In the genomic region with DNA sequence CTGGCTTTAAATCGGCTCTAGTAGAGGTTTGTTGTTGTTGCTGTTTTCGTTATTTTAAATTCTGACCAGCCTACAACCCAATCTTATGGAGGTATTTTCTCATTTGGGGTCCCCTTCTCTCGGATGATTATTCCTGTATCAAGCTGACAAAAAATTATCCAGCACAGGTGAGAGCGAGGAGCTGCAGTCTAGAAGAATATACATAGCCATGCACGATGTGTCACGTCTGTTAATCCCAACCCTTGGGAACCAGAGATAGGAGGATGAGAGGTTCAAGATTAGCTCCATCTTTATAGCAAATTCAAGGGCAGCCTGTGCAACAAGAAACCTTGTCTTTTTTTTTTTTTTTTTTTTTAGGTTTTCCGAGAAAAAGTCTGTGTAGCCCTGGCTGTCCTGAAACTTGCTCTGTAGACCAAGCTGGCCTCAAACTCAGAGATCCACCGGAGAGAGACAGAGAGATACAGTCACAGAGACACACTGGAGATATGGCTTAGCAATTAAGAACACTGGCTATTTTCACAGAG, we compare ENCODE assay signal across 7 mouse cellular contexts. TPM values are rescaled to one million over a fixed set of nuclear protein-coding genes. Genes with fewer than 3 reads are reported as not detected.
A peak's percentile ranks its signal among the peaks of the same experiment; 100 is the strongest.
DNase-seq lines count a peak whose midpoint lies in the region; ATAC-seq and TF ChIP-seq lines count a peak whose summit lies in the region.

No protein-coding gene starts in this region.

- H3K4me3 ChIP-seq in liver, adult 2 months (ENCODE audit: insufficient read depth, low read depth, low read length): peak overlapping the region; percentile 68
- peak overlapping the region; percentile 95 for H3K4me3 ChIP-seq in embryonic facial prominence, embryonic 15.5 days (replicated peaks)
- H3K4me3 ChIP-seq in intestine, postnatal 0 days (ENCODE audit: low read depth, low read length): peak overlapping the region; percentile 83
- peak overlapping the region; percentile 90 for H3K4me3 ChIP-seq in neural tube, embryonic 15.5 days (replicated peaks)

- 0 out of 2 replicates have a peak, but pooled peaks have one; percentile 27 for TF ChIP-seq POLR2A in liver, adult 2 months (IDR thresholded peaks at IDR 0.05; ENCODE audit: extremely low read depth, insufficient read depth, low read length)

- peaks cover 2% of the 10 kb centered on the region; the same call in 1 of the 2 replicates for H3K4me1 ChIP-seq in liver, adult 2 months (ENCODE audit: control insufficient read depth, insufficient read depth, low read length)
- peaks cover 8% of the 10 kb centered on the region for H3K4me1 ChIP-seq in embryonic facial prominence, embryonic 15.5 days
- H3K4me1 ChIP-seq in intestine, postnatal 0 days (replicated peaks; ENCODE audit: control insufficient read depth, insufficient read depth, low read length): 0 out of 2 replicates have a peak, but pooled peaks cover 2% of the 10 kb centered on the region
- H3K4me1 ChIP-seq in neural tube, embryonic 15.5 days: peaks cover 24% of the 10 kb centered on the region

- no peak for DNase-seq in liver, adult 2 months (ENCODE audit: extremely low read depth, low read depth, low spot score)
- DNase-seq in liver: no peak
- no peak for DNase-seq in adrenal gland, postnatal 4 days (ENCODE audit: low spot score in 2 of 2)
- no peak for DNase-seq in cerebellum, postnatal 25 days

- 7% methylated on average over 8 of the region's 8 CpGs for WGBS in liver, adult 2 months
- 10% methylated on average over 8 of the region's 8 CpGs for WGBS in embryonic facial prominence, embryonic 15.5 days
- WGBS in intestine, postnatal 0 days: 7% methylated on average over 8 of the region's 8 CpGs
- 15% methylated on average over 8 of the region's 8 CpGs for WGBS in neural tube, embryonic 15.5 days

- ATAC-seq in embryonic facial prominence, embryonic 15.5 days (ENCODE audit: insufficient number of reproducible peaks, low FRiP score, low TSS enrichment, low read depth): no peak
- no peak; the same call in 1 of the 2 replicates for ATAC-seq in intestine, postnatal 0 days
- peak; percentile 37 for ATAC-seq in neural tube, embryonic 15.5 days (ENCODE audit: low FRiP score)

- peak overlapping the region; percentile 19 for H3K9ac ChIP-seq in liver, adult 2 months (ENCODE audit: low read depth, low read length)
- peak overlapping the region; percentile 7; the same call in 1 of the 2 replicates for H3K9ac ChIP-seq in embryonic facial prominence, embryonic 15.5 days
- H3K9ac ChIP-seq in intestine, postnatal 0 days (ENCODE audit: low read depth, low read length): peak overlapping the region; percentile 80
- H3K9ac ChIP-seq in neural tube, embryonic 15.5 days (replicated peaks): peak overlapping the region; percentile 96

- H3K4me2 ChIP-seq in embryonic facial prominence, embryonic 15.5 days (replicated peaks): peak overlapping the region; percentile 52
- H3K4me2 ChIP-seq in intestine, postnatal 0 days (replicated peaks; ENCODE audit: low read depth): peak overlapping the region; percentile 74
- peak overlapping the region; percentile 57 for H3K4me2 ChIP-seq in neural tube, embryonic 15.5 days

- no peak for TF ChIP-seq CTCF in liver, adult 2 months (IDR thresholded peaks at IDR 0.05; ENCODE audit: low read depth, low read length)
- no peak for TF ChIP-seq CTCF in intestine, postnatal 0 days (IDR thresholded peaks at IDR 0.05; ENCODE audit: low read depth)

- no peak overlapping the region for H3K27ac ChIP-seq in liver, adult 2 months (replicated peaks; ENCODE audit: insufficient read depth, low read depth, low read length)
- H3K27ac ChIP-seq in embryonic facial prominence, embryonic 15.5 days (replicated peaks): no peak overlapping the region
- no peak overlapping the region for H3K27ac ChIP-seq in intestine, postnatal 0 days (ENCODE audit: low read depth, low read length)
- H3K27ac ChIP-seq in neural tube, embryonic 15.5 days (replicated peaks): peak overlapping the region; percentile 99

- H3K36me3 ChIP-seq in liver, adult 2 months (ENCODE audit: control insufficient read depth, insufficient read depth, low read length): no peaks in the 10 kb centered on the region
- H3K36me3 ChIP-seq in embryonic facial prominence, embryonic 15.5 days: peaks cover 7% of the 10 kb centered on the region; the same call in 1 of the 2 replicates
- no peaks in the 10 kb centered on the region for H3K36me3 ChIP-seq in intestine, postnatal 0 days (ENCODE audit: control insufficient read depth, insufficient read depth)
- H3K36me3 ChIP-seq in neural tube, embryonic 15.5 days: peaks cover 4% of the 10 kb centered on the region; the same call in 1 of the 2 replicates

- H3K27me3 ChIP-seq in liver, adult 2 months (ENCODE audit: control insufficient read depth, insufficient read depth, low read length): no peaks in the 10 kb centered on the region
- no peaks in the 10 kb centered on the region for H3K27me3 ChIP-seq in embryonic facial prominence, embryonic 15.5 days
- no peaks in the 10 kb centered on the region for H3K27me3 ChIP-seq in intestine, postnatal 0 days (replicated peaks; ENCODE audit: control insufficient read depth, insufficient read depth, low read length)
- peaks cover 3% of the 10 kb centered on the region; the same call in 1 of the 2 replicates for H3K27me3 ChIP-seq in neural tube, embryonic 15.5 days (replicated peaks)

- H3K9me3 ChIP-seq in embryonic facial prominence, embryonic 15.5 days (replicated peaks): no peaks in the 10 kb centered on the region
- H3K9me3 ChIP-seq in intestine, postnatal 0 days (ENCODE audit: control insufficient read depth): no peaks in the 10 kb centered on the region
- no peaks in the 10 kb centered on the region for H3K9me3 ChIP-seq in neural tube, embryonic 15.5 days (replicated peaks)

- H3K79me2 ChIP-seq in liver, adult 2 months (ENCODE audit: control insufficient read depth, insufficient read depth, low read length): peaks cover 3% of the 10 kb centered on the region; the same call in 1 of the 2 replicates

RNA-seq across cellular contexts. Expression of a gene that starts 0.5 kb away (rescaled TPM):
- 3.8 and 4.2 TPM in 2 replicates for total RNA-seq in liver, adult 2 months (2014; rRNA removed)
- polyA plus RNA-seq in liver, adult 2 months (2012; rRNA removed): 4.9 and 5.2 TPM in 2 replicates
- polyA plus RNA-seq in embryonic facial prominence, embryonic 15.5 days (2015; fragmentation: Nextera tagmentation; extraction: Ambion mirVana): 16.6 and 20.5 TPM in 2 replicates
- 9.9 and 10.1 TPM in 2 replicates for polyA plus RNA-seq in intestine, postnatal 0 days (2015; fragmentation: Nextera tagmentation; extraction: Ambion mirVana)
- 20.5 and 21.3 TPM in 2 replicates for polyA plus RNA-seq in neural tube, embryonic 15.5 days (2015; fragmentation: Nextera tagmentation; extraction: Ambion mirVana)
- total RNA-seq in adrenal gland, postnatal 4 days (2021): 10 to 100 TPM; 21.6 to 21.9 TPM

RNA-seq across cellular contexts. Expression of a gene that starts 4.6 kb away (rescaled TPM):
- 2.3 and 2.9 TPM in 2 replicates for total RNA-seq in liver, adult 2 months (2014; rRNA removed)
- polyA plus RNA-seq in liver, adult 2 months (2012; rRNA removed): 3.2 TPM in 2 replicates
- polyA plus RNA-seq in embryonic facial prominence, embryonic 15.5 days (2015; fragmentation: Nextera tagmentation; extraction: Ambion mirVana): 8.7 and 10.1 TPM in 2 replicates
- 5.3 and 5.4 TPM in 2 replicates for polyA plus RNA-seq in intestine, postnatal 0 days (2015; fragmentation: Nextera tagmentation; extraction: Ambion mirVana)
- polyA plus RNA-seq in neural tube, embryonic 15.5 days (2015; fragmentation: Nextera tagmentation; extraction: Ambion mirVana): 5.4 and 7.8 TPM in 2 replicates
- 10 to 100 TPM; 16.5 to 17.1 TPM for total RNA-seq in adrenal gland, postnatal 4 days (2021)

RNA-seq across cellular contexts. Expression of a gene that starts 45.9 kb away (rescaled TPM):
- total RNA-seq in liver, adult 2 months (2014; rRNA removed): 1.1 and 2.1 TPM in 2 replicates
- polyA plus RNA-seq in liver, adult 2 months (2012; rRNA removed): 5.0 and 11.7 TPM in 2 replicates
- polyA plus RNA-seq in embryonic facial prominence, embryonic 15.5 days (2015; fragmentation: Nextera tagmentation; extraction: Ambion mirVana): 37.0 and 38.3 TPM in 2 replicates
- 8.3 and 8.8 TPM in 2 replicates for polyA plus RNA-seq in intestine, postnatal 0 days (2015; fragmentation: Nextera tagmentation; extraction: Ambion mirVana)
- 16.1 and 24.0 TPM in 2 replicates for polyA plus RNA-seq in neural tube, embryonic 15.5 days (2015; fragmentation: Nextera tagmentation; extraction: Ambion mirVana)
- 10 to 100 TPM; 30.5 to 40.2 TPM for total RNA-seq in adrenal gland, postnatal 4 days (2021)

RNA-seq across cellular contexts. Expression of a gene that starts 46.3 kb away (rescaled TPM):
- 14.9 and 18.1 TPM in 2 replicates for total RNA-seq in liver, adult 2 months (2014; rRNA removed)
- polyA plus RNA-seq in liver, adult 2 months (2012; rRNA removed): 27.9 and 42.1 TPM in 2 replicates
- polyA plus RNA-seq in embryonic facial prominence, embryonic 15.5 days (2015; fragmentation: Nextera tagmentation; extraction: Ambion mirVana): 114 and 120 TPM in 2 replicates
- polyA plus RNA-seq in intestine, postnatal 0 days (2015; fragmentation: Nextera tagmentation; extraction: Ambion mirVana): 31.0 and 35.5 TPM in 2 replicates
- polyA plus RNA-seq in neural tube, embryonic 15.5 days (2015; fragmentation: Nextera tagmentation; extraction: Ambion mirVana): 93.4 and 93.9 TPM in 2 replicates
- total RNA-seq in adrenal gland, postnatal 4 days (2021): 100 to 1,000 TPM; 161 TPM

Comparison
In these comparisons a context has a peak if more than half of its experiments do, and no peak if none do; other contexts are left out.
1. H3K9ac ChIP-seq: peak in every context shown above with its lines; median percentile 96 in neural tube, embryonic 15.5 days; 80 in intestine, postnatal 0 days; 19 in liver, adult 2 months; 7 in embryonic facial prominence, embryonic 15.5 days.